10 mouse cellular contexts compared by ENCODE assay signal in genomic region chr3:149330716-149331115, GRCm38 (mm10).
DNase-seq lines count a peak whose midpoint lies in the region; ATAC-seq and TF ChIP-seq lines count a peak whose summit lies in the region.
"Had no signal": no experiment of that assay in that cellular context is flagged by ENCODE, and none has a peak within 500 bp of the region (broad histone marks: within the 10 kb centered on the region; RNA-seq: fewer than 3 reads in every experiment).

No protein-coding gene starts in this region.

- H3K4me2 ChIP-seq in midbrain, embryonic 11.5 days, result no peak overlapping the region
- H3K4me2 ChIP-seq in midbrain, embryonic 14.5 days (ENCODE audit: low read length), result no peak overlapping the region
- no peak overlapping the region for H3K4me2 ChIP-seq in heart, embryonic 13.5 days
- no peak overlapping the region for H3K4me2 ChIP-seq in kidney, postnatal 0 days (ENCODE audit: low read length)

- no peak for ATAC-seq in midbrain, embryonic 11.5 days (ENCODE audit: low FRiP score)
- ATAC-seq in midbrain, embryonic 14.5 days (ENCODE audit: low FRiP score, low TSS enrichment), result no peak
- ATAC-seq in heart, embryonic 13.5 days (ENCODE audit: extremely low read depth, insufficient number of reproducible peaks, low FRiP score, low TSS enrichment), result peak; percentile 37; the same call in 1 of the 2 replicates
- no peak for ATAC-seq in kidney, postnatal 0 days (replicated peaks; ENCODE audit: low FRiP score, low read depth)

- peaks cover 41% of the 10 kb centered on the region for H3K4me1 ChIP-seq in midbrain, embryonic 11.5 days (ENCODE audit: control insufficient read depth, insufficient read depth, low read length)
- H3K4me1 ChIP-seq in midbrain, embryonic 14.5 days (ENCODE audit: control insufficient read depth, insufficient read depth, low read length), result peaks cover 21% of the 10 kb centered on the region
- peaks cover 43% of the 10 kb centered on the region for H3K4me1 ChIP-seq in heart, embryonic 13.5 days
- no peaks in the 10 kb centered on the region for H3K4me1 ChIP-seq in kidney, postnatal 0 days (replicated peaks; ENCODE audit: insufficient read depth, low read length)

- H3K27me3 ChIP-seq in midbrain, embryonic 11.5 days (ENCODE audit: control insufficient read depth, insufficient read depth, low read length), result no peaks in the 10 kb centered on the region
- no peaks in the 10 kb centered on the region for H3K27me3 ChIP-seq in midbrain, embryonic 14.5 days (ENCODE audit: control insufficient read depth, insufficient read depth, low read length)
- no peaks in the 10 kb centered on the region for H3K27me3 ChIP-seq in heart, embryonic 13.5 days (replicated peaks)
- H3K27me3 ChIP-seq in kidney, postnatal 0 days (ENCODE audit: insufficient read depth, low read length), result no peaks in the 10 kb centered on the region

- no peak overlapping the region for H3K9ac ChIP-seq in midbrain, embryonic 11.5 days (ENCODE audit: low read length)
- H3K9ac ChIP-seq in midbrain, embryonic 14.5 days (replicated peaks; ENCODE audit: low read length), result no peak overlapping the region
- H3K9ac ChIP-seq in heart, embryonic 13.5 days, result no peak overlapping the region
- H3K9ac ChIP-seq in kidney, postnatal 0 days (ENCODE audit: low read depth, low read length), result no peak overlapping the region

- WGBS in midbrain, embryonic 11.5 days, result 56% methylated on average over 10 of the region's 10 CpGs
- 61% methylated on average over 10 of the region's 10 CpGs for WGBS in midbrain, embryonic 14.5 days
- WGBS in heart, embryonic 13.5 days, result 72% methylated on average over 10 of the region's 10 CpGs
- 54% methylated on average over 10 of the region's 10 CpGs for WGBS in kidney, postnatal 0 days

- peak; percentile 91 for DNase-seq in midbrain, embryonic 11.5 days (ENCODE audit: low spot score, missing footprints)
- no peak for DNase-seq in midbrain, embryonic 14.5 days
- peak; percentile 54 for DNase-seq in kidney, postnatal 0 days (ENCODE audit: low spot score)
- peak; percentile 22 for DNase-seq in retina, embryonic 14.5 days (ENCODE audit: low spot score)
- no peak for DNase-seq in right cerebral cortex, postnatal 36 days (ENCODE audit: low spot score in 2 of 2)
- no peak for DNase-seq in gastrocnemius, adult 8-10 months (ENCODE audit: low spot score in 2 of 2)
- DNase-seq in testis, postnatal 10 days (ENCODE audit: low spot score), result no peak
- DNase-seq: layer of hippocampus, postnatal 36 days; thymus, postnatal 25 days had no signal

- no peaks in the 10 kb centered on the region for H3K9me3 ChIP-seq in midbrain, embryonic 11.5 days (ENCODE audit: control insufficient read depth, low read length)
- no peaks in the 10 kb centered on the region for H3K9me3 ChIP-seq in midbrain, embryonic 14.5 days (ENCODE audit: control insufficient read depth, low read length)
- H3K9me3 ChIP-seq in heart, embryonic 13.5 days, result no peaks in the 10 kb centered on the region
- no peaks in the 10 kb centered on the region for H3K9me3 ChIP-seq in kidney, postnatal 0 days (replicated peaks; ENCODE audit: low read length)

- H3K27ac ChIP-seq in midbrain, embryonic 11.5 days (ENCODE audit: low read depth, low read length), result peak overlapping the region; percentile 61; the same call in 1 of the 2 replicates
- H3K27ac ChIP-seq in midbrain, embryonic 14.5 days (replicated peaks; ENCODE audit: low read depth, low read length), result no peak overlapping the region
- H3K27ac ChIP-seq in heart, embryonic 13.5 days (replicated peaks), result peak overlapping the region; percentile 42; the same call in 1 of the 2 replicates
- no peak overlapping the region for H3K27ac ChIP-seq in kidney, postnatal 0 days

- H3K4me3 ChIP-seq in midbrain, embryonic 11.5 days (ENCODE audit: low read depth, low read length), result no peak overlapping the region
- H3K4me3 ChIP-seq in midbrain, embryonic 14.5 days (replicated peaks; ENCODE audit: low read depth, low read length), result no peak overlapping the region
- H3K4me3 ChIP-seq in heart, embryonic 13.5 days, result no peak overlapping the region
- no peak overlapping the region for H3K4me3 ChIP-seq in kidney, postnatal 0 days (replicated peaks; ENCODE audit: low read depth, low read length)

- H3K36me3 ChIP-seq in midbrain, embryonic 11.5 days (ENCODE audit: control insufficient read depth, insufficient read depth, low read length), result no peaks in the 10 kb centered on the region
- no peaks in the 10 kb centered on the region for H3K36me3 ChIP-seq in midbrain, embryonic 14.5 days (ENCODE audit: control insufficient read depth, insufficient read depth, low read length)
- no peaks in the 10 kb centered on the region for H3K36me3 ChIP-seq in heart, embryonic 13.5 days
- H3K36me3 ChIP-seq in kidney, postnatal 0 days (ENCODE audit: insufficient read depth, low read length), result no peaks in the 10 kb centered on the region

- no peak for TF ChIP-seq CTCF in kidney, postnatal 0 days (IDR thresholded peaks at IDR 0.05; ENCODE audit: low read depth)

Comparison
In these comparisons a context has a peak if more than half of its experiments do, and no peak if none do; other contexts are left out.
1. DNase-seq: peak in midbrain, embryonic 11.5 days (single experiment), kidney, postnatal 0 days (single experiment) and retina, embryonic 14.5 days (single experiment); none in midbrain, embryonic 14.5 days (single experiment), right cerebral cortex, postnatal 36 days (0 of 2), gastrocnemius, adult 8-10 months (0 of 2) and testis, postnatal 10 days (single experiment).
2. H3K27ac ChIP-seq: peak in midbrain, embryonic 11.5 days (single experiment) and heart, embryonic 13.5 days (single experiment); none in midbrain, embryonic 14.5 days (single experiment) and kidney, postnatal 0 days (single experiment).